Mouse (Mus musculus) thymus, adult 2 months (tissue): ENCODE data around the gene D5Ertd579e. TPM values are rescaled to one million over a fixed set of nuclear protein-coding genes. Genes with fewer than 3 reads are reported as not detected.

ENCODE experiments used
- DNase-seq: peaks from one replicate; pipeline ENCODE4 v3.0.0; 2021
- H3K27ac ChIP-seq: fragments of 200-500 bp; 2 replicates; pipeline ENCODE4 v1.5.1; 2012; ENCODE audit warnings: low read length, control low read depth; ENCODE audit not compliant: control insufficient read depth, insufficient read depth
- H3K27me3 ChIP-seq: fragments of 200-500 bp; 2 replicates; pipeline ENCODE4 v1.6.1; 2012; ENCODE audit warnings: mild to moderate bottlenecking, low read length, moderate library complexity, mixed read lengths; ENCODE audit not compliant: control insufficient read depth, insufficient read depth
- H3K36me3 ChIP-seq: fragments of 200-500 bp; 2 replicates; pipeline ENCODE4 v1.6.1; 2012; ENCODE audit warnings: mild to moderate bottlenecking, low read length, moderate library complexity; ENCODE audit not compliant: control insufficient read depth, insufficient read depth
- H3K4me1 ChIP-seq: fragments of 200-500 bp; replicated peaks from 2 replicates; pipeline ENCODE4 v1.6.1; 2012; ENCODE audit warnings: low read length; ENCODE audit not compliant: control insufficient read depth, insufficient read depth
- H3K4me3 ChIP-seq: fragments of 200-500 bp; 2 replicates; pipeline ENCODE4 v1.5.1; 2012; ENCODE audit warnings: mild to moderate bottlenecking, low read length, control low read depth, moderate library complexity; ENCODE audit not compliant: control insufficient read depth, insufficient read depth
- CTCF ChIP-seq: fragments of 200-500 bp; IDR thresholded peaks from 2 replicates; pipeline ENCODE4 v1.5.1; 2012; ENCODE audit warnings: mild to moderate bottlenecking, control low read depth, low read length, moderate library complexity, borderline replicate concordance; ENCODE audit not compliant: control insufficient read depth, poor library complexity, insufficient read depth; ENCODE audit errors: extremely low read depth
- POLR2A ChIP-seq: fragments of 200-500 bp; IDR thresholded peaks from 2 replicates; pipeline ENCODE4 v1.6.1; 2012; ENCODE audit warnings: mild to moderate bottlenecking, low read length, control low read depth, moderate library complexity; ENCODE audit not compliant: control insufficient read depth, poor library complexity, insufficient read depth; ENCODE audit errors: extremely low read depth
- WGBS: fragments of 180-500 bp; shearing (Covaris S2); methylation state at CpG from one replicate; pipeline ENCODE4 v1.1.7; 2018; 5-methylcytosine and 5-hydroxymethylcytosine counted together
- polyA plus RNA-seq: library from polyadenylated mRNA; depleted of rRNA; stranded (reverse); fragments of >200 nt; gene quantifications from 2 replicates; pipeline ENCODE4 v1.2.3, GENCODE M21; 2012

D5Ertd579e gene
- polyA plus RNA-seq, 1 experiment: 26.8 TPM

GRCm38 (mm10) chr5:36735106-36735505, 39.3 kb upstream of the D5Ertd579e start:
- DNase-seq: no peak
- TF ChIP-seq POLR2A: no peak
- TF ChIP-seq CTCF: no peak
- no peak overlapping the region for H3K27ac ChIP-seq
- H3K4me1 ChIP-seq: no peaks in the 10 kb centered on the region
- 80% methylated on average over 6 of the region's 6 CpGs for WGBS
- H3K4me3 ChIP-seq: no peak overlapping the region
- no peaks in the 10 kb centered on the region for H3K36me3 ChIP-seq
- no peaks in the 10 kb centered on the region for H3K27me3 ChIP-seq

- H3K4me3 ChIP-seq: no peak overlapping the region
- TF ChIP-seq POLR2A (no peak), CTCF (no peak)
- DNase-seq: no peak
- 86% methylated on average over 3 of the region's 3 CpGs for WGBS
- no peaks in the 10 kb centered on the region for H3K4me1 ChIP-seq
- H3K27ac ChIP-seq: no peak overlapping the region
- H3K36me3 ChIP-seq: no peaks in the 10 kb centered on the region
- H3K27me3 ChIP-seq: no peaks in the 10 kb centered on the region
Observed at GRCm38 (mm10) chr5:36733405-36733804, 37.6 kb upstream of the D5Ertd579e start.

- no peak overlapping the region for H3K27ac ChIP-seq
- no peaks in the 10 kb centered on the region for H3K27me3 ChIP-seq
- H3K36me3 ChIP-seq: no peaks in the 10 kb centered on the region
- peaks cover 4% of the 10 kb centered on the region for H3K4me1 ChIP-seq
- no peak overlapping the region for H3K4me3 ChIP-seq
- 85% methylated on average over 7 of the region's 7 CpGs for WGBS
- TF ChIP-seq CTCF (no peak), POLR2A (no peak)
- no peak for DNase-seq
Observed at GRCm38 (mm10) chr5:36731901-36732652, 36.3 kb upstream of the D5Ertd579e start.

- TF ChIP-seq POLR2A: no peak
- no peak for TF ChIP-seq CTCF
- no peaks in the 10 kb centered on the region for H3K27me3 ChIP-seq
- H3K4me1 ChIP-seq: peaks cover 9% of the 10 kb centered on the region
- H3K36me3 ChIP-seq: no peaks in the 10 kb centered on the region
- DNase-seq: no peak
- no peak overlapping the region for H3K4me3 ChIP-seq
- 86% methylated on average over 3 of the region's 3 CpGs for WGBS
- H3K27ac ChIP-seq: no peak overlapping the region
Observed at GRCm38 (mm10) chr5:36730689-36731088, 34.9 kb upstream of the D5Ertd579e start.

- no peaks in the 10 kb centered on the region for H3K27me3 ChIP-seq
- no peak overlapping the region for H3K4me3 ChIP-seq
- H3K27ac ChIP-seq: no peak overlapping the region
- H3K36me3 ChIP-seq: no peaks in the 10 kb centered on the region
- no peak for DNase-seq
- WGBS: 93% methylated on average over 2 of the region's 2 CpGs
- peaks cover 9% of the 10 kb centered on the region for H3K4me1 ChIP-seq
- TF ChIP-seq POLR2A: no peak
- no peak for TF ChIP-seq CTCF
Observed at GRCm38 (mm10) chr5:36729923-36730322, 34.1 kb upstream of the D5Ertd579e start.

- no peak for DNase-seq
- TF ChIP-seq CTCF: no peak
- TF ChIP-seq POLR2A: no peak
- Histone ChIP-seq H3K4me1 (peaks cover 9% of the 10 kb centered on the region), H3K4me3 (no peak overlapping the region), H3K36me3 (no peaks in the 10 kb centered on the region), H3K27me3 (no peaks in the 10 kb centered on the region), H3K27ac (no peak overlapping the region)
- WGBS: 97% methylated on average over 4 of the region's 4 CpGs
Observed at GRCm38 (mm10) chr5:36729086-36729473, 33.3 kb upstream of the D5Ertd579e start.

GRCm38 (mm10) chr5:36728403-36729085, 32.7 kb upstream of the D5Ertd579e start:
- Histone ChIP-seq H3K27ac (no peak overlapping the region), H3K4me3 (no peak overlapping the region), H3K36me3 (no peaks in the 10 kb centered on the region), H3K27me3 (no peaks in the 10 kb centered on the region), H3K4me1 (peaks cover 9% of the 10 kb centered on the region)
- no peak for TF ChIP-seq POLR2A
- no peak for TF ChIP-seq CTCF
- no peak for DNase-seq
- 80% methylated on average over 8 of the region's 8 CpGs for WGBS
